Mouse (Mus musculus): ENCODE measurements at regions not wholly inside any gene's neighbourhood (a gene's known extent, or its start where the extent isn't known, plus 50 kb on each side); places are given as distances from the start of the nearest gene placed in this dataset.

DNA sequence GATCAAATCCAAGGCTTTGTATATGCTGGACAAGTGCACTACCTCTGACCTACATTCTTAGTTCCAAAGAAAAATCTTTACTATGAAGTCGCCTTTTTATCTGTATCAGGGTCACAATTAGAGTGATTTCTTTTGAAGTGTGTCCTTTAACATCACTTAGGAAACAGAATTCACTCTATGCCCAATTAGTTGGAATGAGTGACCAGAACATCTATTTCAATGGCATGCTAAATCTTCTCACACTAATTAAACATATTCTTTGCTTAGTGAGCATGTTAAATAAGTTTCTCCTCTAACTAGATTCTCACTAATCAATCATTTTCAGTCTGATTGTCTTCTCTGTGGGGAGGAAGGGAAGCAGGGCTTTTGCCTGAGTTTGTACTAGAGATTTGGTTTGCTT lies 84.9 kb downstream of the Arl6ip6 start:
- TF ChIP-seq CTCF (IDR thresholded peaks at IDR 0.05; ENCODE audit: low read depth) = no peak
- no peak for TF ChIP-seq EP300 (optimal IDR thresholded peaks at IDR 0.05)
- no peak overlapping the region for H3K9ac ChIP-seq (ENCODE audit: low read length)
- no peak overlapping the region for H3K4me2 ChIP-seq (replicated peaks; ENCODE audit: low read depth)
- H3K9me3 ChIP-seq (ENCODE audit: control insufficient read depth, low read length) = no peaks in the 10 kb centered on the region
- WGBS = 30% methylated on average over 1 of the region's 1 CpGs
- H3K4me1 ChIP-seq (replicated peaks; ENCODE audit: control insufficient read depth, insufficient read depth) = no peaks in the 10 kb centered on the region
- ATAC-seq (ENCODE audit: low FRiP score, low TSS enrichment) (no peak), DNase-seq (ENCODE audit: low spot score) (no peak)
- no peak overlapping the region for H3K27ac ChIP-seq (replicated peaks)
- H3K4me3 ChIP-seq (ENCODE audit: low read depth, low read length) = no peak overlapping the region
- no peaks in the 10 kb centered on the region for H3K36me3 ChIP-seq (ENCODE audit: control insufficient read depth, insufficient read depth, low read length)
- no peaks in the 10 kb centered on the region for H3K27me3 ChIP-seq (ENCODE audit: control insufficient read depth, insufficient read depth, low read length)

DNA sequence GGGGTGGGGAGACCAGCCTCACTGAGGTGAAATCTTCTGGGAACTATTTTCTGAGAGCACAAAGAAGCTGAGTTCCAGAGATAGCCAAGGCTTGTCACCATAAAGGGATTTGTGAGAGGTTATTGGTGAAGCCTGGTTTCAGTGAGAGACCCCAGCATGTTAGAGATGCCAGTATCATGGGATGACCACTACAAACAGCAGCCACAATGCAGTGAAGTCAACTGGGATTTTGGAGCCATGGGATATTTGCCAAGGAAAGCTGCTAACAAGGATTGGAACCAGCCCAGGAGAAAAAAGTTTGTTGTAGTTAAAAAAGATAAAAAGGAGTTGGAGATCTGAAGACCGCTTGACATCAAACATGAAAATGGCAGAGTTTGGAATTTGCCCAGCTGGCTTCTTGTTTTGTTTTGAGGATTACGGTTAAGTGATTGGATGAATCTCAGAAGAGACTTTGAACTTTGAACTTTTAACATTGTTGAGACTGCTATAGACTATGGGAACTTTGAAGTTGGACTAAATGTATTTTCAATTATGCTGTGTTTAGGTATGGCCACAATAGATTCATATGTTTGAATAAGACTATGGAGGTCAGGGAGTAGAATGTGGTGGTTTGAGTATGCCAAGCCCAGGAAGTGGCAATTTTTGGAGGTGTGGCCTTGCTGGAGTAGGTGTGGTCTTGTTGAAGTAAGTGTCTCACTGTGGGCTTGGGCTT lies 110.3 kb downstream of the Arl6ip6 start:
- ATAC-seq (ENCODE audit: low FRiP score, low TSS enrichment) (no peak), DNase-seq (ENCODE audit: low spot score) (no peak)
- Histone ChIP-seq H3K4me3 (ENCODE audit: low read depth, low read length) (no peak overlapping the region), H3K27me3 (ENCODE audit: control insufficient read depth, insufficient read depth, low read length) (no peaks in the 10 kb centered on the region), H3K9me3 (ENCODE audit: control insufficient read depth, low read length) (no peaks in the 10 kb centered on the region), H3K9ac (ENCODE audit: low read length) (no peak overlapping the region), H3K4me1 (replicated peaks; ENCODE audit: control insufficient read depth, insufficient read depth) (no peaks in the 10 kb centered on the region), H3K4me2 (replicated peaks; ENCODE audit: low read depth) (no peak overlapping the region), H3K27ac (replicated peaks) (no peak overlapping the region), H3K36me3 (ENCODE audit: control insufficient read depth, insufficient read depth, low read length) (no peaks in the 10 kb centered on the region)
- WGBS = 57% methylated on average over 2 of the region's 2 CpGs
- TF ChIP-seq EP300 (optimal IDR thresholded peaks at IDR 0.05) (no peak), CTCF (IDR thresholded peaks at IDR 0.05; ENCODE audit: low read depth) (no peak)

DNA sequence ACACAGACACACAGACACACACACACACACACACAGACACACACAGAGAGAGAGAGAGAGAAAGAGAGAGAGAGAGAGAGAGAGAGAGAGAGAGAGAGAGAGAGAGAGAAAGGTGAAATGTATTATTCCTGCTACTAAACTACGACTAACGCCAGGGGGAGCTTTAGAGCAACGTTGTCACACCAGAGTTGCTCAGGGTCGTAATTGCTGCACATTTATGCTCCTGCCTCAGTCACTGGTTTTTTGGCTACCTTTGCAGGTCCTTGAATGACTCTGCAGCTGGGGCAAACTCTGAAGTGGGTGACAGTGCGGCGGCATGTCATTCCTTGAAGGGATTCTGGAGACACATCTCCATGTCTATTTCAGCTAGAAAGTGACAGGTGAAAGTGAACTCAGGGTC lies 139.2 kb downstream of the Arl6ip6 start:
- Histone ChIP-seq H3K4me2 (replicated peaks; ENCODE audit: low read depth) (no peak overlapping the region), H3K27ac (replicated peaks) (no peak overlapping the region), H3K4me3 (ENCODE audit: low read depth, low read length) (no peak overlapping the region), H3K27me3 (ENCODE audit: control insufficient read depth, insufficient read depth, low read length) (no peaks in the 10 kb centered on the region), H3K9ac (ENCODE audit: low read length) (no peak overlapping the region), H3K4me1 (replicated peaks; ENCODE audit: control insufficient read depth, insufficient read depth) (no peaks in the 10 kb centered on the region), H3K36me3 (ENCODE audit: control insufficient read depth, insufficient read depth, low read length) (no peaks in the 10 kb centered on the region), H3K9me3 (ENCODE audit: control insufficient read depth, low read length) (no peaks in the 10 kb centered on the region)
- 39% methylated on average over 6 of the region's 6 CpGs for WGBS
- DNase-seq (ENCODE audit: low spot score) (peak; percentile 14), ATAC-seq (ENCODE audit: low FRiP score, low TSS enrichment) (no peak)
- peak; percentile 73 for TF ChIP-seq CTCF (IDR thresholded peaks at IDR 0.05; ENCODE audit: low read depth)
- TF ChIP-seq EP300 (optimal IDR thresholded peaks at IDR 0.05) = no peak

DNA sequence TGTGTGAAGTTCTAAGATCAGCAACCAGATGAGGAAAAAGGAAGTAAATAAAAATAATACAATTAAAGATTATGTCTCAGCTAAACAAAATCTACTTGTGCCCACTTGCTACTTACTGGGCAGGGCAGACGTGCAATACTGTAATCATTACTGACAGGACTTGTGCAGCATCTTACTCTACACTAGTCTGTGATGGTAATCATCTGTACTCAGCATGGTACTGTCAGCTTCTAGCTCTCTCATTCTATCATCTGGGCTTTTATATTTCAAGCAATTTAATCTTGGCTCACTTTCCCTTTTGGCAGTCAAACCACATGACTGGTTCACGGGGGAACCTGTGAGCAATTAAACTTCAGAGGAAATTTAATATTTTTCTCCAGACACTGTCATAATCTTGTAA lies 167.5 kb downstream of the Arl6ip6 start:
- Histone ChIP-seq H3K36me3 (ENCODE audit: control insufficient read depth, insufficient read depth, low read length) (no peaks in the 10 kb centered on the region), H3K27me3 (ENCODE audit: control insufficient read depth, insufficient read depth, low read length) (no peaks in the 10 kb centered on the region), H3K4me2 (replicated peaks; ENCODE audit: low read depth) (no peak overlapping the region), H3K4me3 (ENCODE audit: low read depth, low read length) (no peak overlapping the region), H3K4me1 (replicated peaks; ENCODE audit: control insufficient read depth, insufficient read depth) (no peaks in the 10 kb centered on the region), H3K9me3 (ENCODE audit: control insufficient read depth, low read length) (no peaks in the 10 kb centered on the region), H3K27ac (replicated peaks) (no peak overlapping the region), H3K9ac (ENCODE audit: low read length) (no peak overlapping the region)
- ATAC-seq (ENCODE audit: low FRiP score, low TSS enrichment) = no peak
- no peak for DNase-seq (ENCODE audit: low spot score)
- TF ChIP-seq EP300 (optimal IDR thresholded peaks at IDR 0.05) (no peak), CTCF (IDR thresholded peaks at IDR 0.05; ENCODE audit: low read depth) (no peak)
- 43% methylated on average over 2 of the region's 2 CpGs for WGBS

DNA sequence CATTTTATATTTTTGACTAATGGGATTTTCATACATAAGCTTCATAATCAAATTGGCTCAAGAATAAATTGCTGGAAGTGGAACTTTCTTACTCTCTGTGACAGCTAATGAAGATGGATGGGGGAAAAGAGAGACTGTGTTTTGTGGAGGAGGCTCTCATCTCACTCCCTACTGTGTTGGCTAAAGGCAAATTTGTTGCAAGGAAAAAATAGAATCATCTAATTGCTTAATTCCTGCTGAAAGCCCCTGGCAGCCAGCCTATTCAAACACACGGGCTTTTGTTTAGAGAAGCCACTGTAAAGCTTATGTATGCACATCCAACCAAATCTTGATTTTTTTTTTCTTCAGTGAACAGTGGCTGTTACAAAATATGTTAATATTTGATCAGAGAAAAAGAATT lies 190.8 kb downstream of the Arl6ip6 start:
- no peak for DNase-seq (ENCODE audit: low spot score)
- Histone ChIP-seq H3K4me1 (replicated peaks; ENCODE audit: control insufficient read depth, insufficient read depth) (no peaks in the 10 kb centered on the region), H3K27me3 (ENCODE audit: control insufficient read depth, insufficient read depth, low read length) (no peaks in the 10 kb centered on the region), H3K9ac (ENCODE audit: low read length) (no peak overlapping the region), H3K4me3 (ENCODE audit: low read depth, low read length) (no peak overlapping the region), H3K4me2 (replicated peaks; ENCODE audit: low read depth) (no peak overlapping the region), H3K36me3 (ENCODE audit: control insufficient read depth, insufficient read depth, low read length) (no peaks in the 10 kb centered on the region), H3K27ac (replicated peaks) (no peak overlapping the region), H3K9me3 (ENCODE audit: control insufficient read depth, low read length) (no peaks in the 10 kb centered on the region)
- 0% methylated on average over 1 of the region's 1 CpGs for WGBS
- no peak for TF ChIP-seq CTCF (IDR thresholded peaks at IDR 0.05; ENCODE audit: low read depth)
- no peak for TF ChIP-seq EP300 (optimal IDR thresholded peaks at IDR 0.05)
- ATAC-seq (ENCODE audit: low FRiP score, low TSS enrichment) = no peak

DNA sequence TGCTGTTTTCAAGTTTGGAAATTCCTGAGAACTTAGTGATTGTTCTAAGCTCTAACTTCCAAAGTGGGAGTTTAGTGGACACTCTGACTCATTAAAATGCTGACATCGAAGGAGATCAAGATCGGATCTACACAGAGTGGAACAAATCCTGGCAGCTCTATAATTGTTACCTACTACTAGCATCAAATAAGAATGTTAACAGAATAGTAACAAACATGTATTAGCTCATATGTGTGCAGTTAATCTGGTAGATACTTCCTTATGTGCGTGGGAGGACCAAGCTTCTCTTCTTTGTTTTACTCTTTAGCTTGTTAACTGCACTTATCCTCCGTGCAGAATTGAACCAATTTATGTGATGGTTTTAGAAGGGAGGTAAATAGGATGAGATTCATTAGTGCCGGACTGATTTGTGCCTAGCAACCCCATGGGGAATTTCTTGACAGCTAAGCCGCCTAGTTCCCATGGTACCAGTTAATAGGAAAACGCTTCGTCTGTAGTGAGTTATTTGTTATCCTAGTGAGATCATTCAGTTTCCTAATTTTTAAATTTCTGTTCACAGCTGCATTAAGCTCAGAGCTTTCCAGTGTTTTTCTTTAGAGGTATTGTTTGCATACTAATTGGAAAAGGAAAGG lies 193.1 kb downstream of the Arl6ip6 start:
- Histone ChIP-seq H3K27ac (replicated peaks) (no peak overlapping the region), H3K4me1 (replicated peaks; ENCODE audit: control insufficient read depth, insufficient read depth) (no peaks in the 10 kb centered on the region), H3K36me3 (ENCODE audit: control insufficient read depth, insufficient read depth, low read length) (no peaks in the 10 kb centered on the region), H3K4me2 (replicated peaks; ENCODE audit: low read depth) (no peak overlapping the region), H3K9me3 (ENCODE audit: control insufficient read depth, low read length) (no peaks in the 10 kb centered on the region), H3K9ac (ENCODE audit: low read length) (no peak overlapping the region), H3K27me3 (ENCODE audit: control insufficient read depth, insufficient read depth, low read length) (no peaks in the 10 kb centered on the region), H3K4me3 (ENCODE audit: low read depth, low read length) (no peak overlapping the region)
- no peak for ATAC-seq (ENCODE audit: low FRiP score, low TSS enrichment)
- no peak for TF ChIP-seq EP300 (optimal IDR thresholded peaks at IDR 0.05)
- TF ChIP-seq CTCF (IDR thresholded peaks at IDR 0.05; ENCODE audit: low read depth) = no peak
- WGBS = 80% methylated on average over 8 of the region's 8 CpGs
- DNase-seq (ENCODE audit: low spot score) = no peak
